Mouse (Mus musculus) layer of hippocampus, postnatal 10 days (tissue): ENCODE results near the gene Hk1. TPM values are rescaled to one million over a fixed set of nuclear protein-coding genes. Genes with fewer than 3 reads are reported as not detected.

Source experiments
- DNase-seq, 2 experiments: peaks; one replicate each; pipeline ENCODE4 v3.0.0; 2021; ENCODE audit warnings: low spot score in 2 of 2
- total RNA-seq, 2 experiments: library from RNA; stranded (reverse); gene quantifications; 2 replicates each; pipeline ENCODE4 v1.2.3; 2021

The Hk1 gene
- total RNA-seq, 2 experiments from 2014 or later: 280 to 294 TPM

DNA sequence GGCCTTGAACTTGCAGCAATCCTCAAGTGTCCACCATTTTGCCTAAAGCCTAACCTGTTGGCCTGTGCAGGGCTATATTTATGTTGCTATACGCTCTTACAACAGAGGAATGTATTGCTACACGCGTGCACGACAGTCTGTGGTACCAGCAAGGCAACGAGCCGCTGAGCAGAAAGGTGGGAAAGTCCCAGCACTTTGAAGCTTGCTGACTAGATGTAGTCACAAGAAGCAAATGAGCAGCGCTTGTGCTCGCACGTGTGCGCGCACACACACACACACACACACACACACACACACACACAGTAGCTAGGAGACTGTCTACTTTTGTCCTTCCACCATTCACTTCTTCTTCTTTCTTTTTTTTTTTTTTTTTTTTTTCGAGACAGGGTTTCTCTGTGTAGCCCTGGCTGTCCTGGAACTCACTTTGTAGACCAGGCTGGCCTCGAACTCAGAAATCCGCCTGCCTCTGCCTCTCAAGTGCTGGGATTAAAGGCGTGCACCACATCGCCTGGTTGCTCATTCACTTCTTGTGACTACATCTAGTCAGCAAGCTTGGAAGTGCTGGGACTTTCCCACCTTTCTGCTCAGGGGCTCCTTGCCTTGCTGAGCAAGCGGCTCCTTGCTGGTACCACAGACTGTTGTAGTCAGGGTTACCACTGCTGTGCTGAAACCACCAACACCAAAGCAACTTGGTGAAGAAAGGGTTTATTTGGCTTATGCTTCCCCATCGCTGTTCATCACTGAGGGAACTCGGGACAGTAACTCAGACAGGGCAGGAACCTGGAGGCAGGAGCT lies 102.0 kb downstream of the Hk1 start:
- no peak for DNase-seq

DNA sequence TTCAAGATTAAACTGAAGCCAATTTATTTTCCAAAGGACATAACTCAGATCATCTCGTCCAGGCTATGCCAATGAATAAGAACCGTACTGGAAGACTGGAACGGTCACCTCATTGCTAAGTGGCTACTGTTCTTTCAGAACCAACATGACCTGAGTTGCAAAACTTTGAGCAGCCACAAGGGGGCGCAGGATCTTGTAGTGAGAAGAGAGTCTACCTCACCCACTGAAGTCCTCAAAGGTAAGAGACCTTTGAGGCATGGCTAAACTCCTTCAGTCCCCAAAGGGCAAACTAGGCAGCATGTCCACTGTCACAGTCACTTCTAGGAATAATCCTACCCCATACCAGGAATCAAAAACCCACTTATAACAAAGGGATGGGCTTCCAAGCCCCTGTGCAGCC lies 104.5 kb downstream of the Hk1 start:
- peak; percentile 86 for DNase-seq

- no peak for DNase-seq
Measured at GRCm38 (mm10) chr10:62269278-62269677, 110.4 kb downstream of the Hk1 start.

DNA sequence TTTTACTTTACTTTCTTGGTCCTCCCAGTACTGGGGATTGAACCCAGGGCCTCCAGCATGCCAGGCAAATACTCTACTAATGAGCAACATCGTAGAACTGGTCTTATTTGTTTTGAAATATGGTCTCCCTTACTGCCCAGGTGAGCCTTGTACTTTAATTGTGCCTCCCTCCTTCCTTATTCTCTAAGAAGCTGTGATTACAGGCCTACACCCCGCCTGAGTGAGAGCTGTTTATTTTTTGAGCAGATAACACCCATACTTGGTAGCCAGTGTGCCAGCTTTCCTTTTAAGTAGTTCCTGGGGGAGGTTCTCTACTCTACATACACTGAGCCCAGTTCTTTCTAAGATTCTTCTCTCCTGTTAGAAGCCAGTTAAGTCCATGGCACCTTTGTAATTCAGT lies 115.4 kb downstream of the Hk1 start:
- DNase-seq: no peak

DNA sequence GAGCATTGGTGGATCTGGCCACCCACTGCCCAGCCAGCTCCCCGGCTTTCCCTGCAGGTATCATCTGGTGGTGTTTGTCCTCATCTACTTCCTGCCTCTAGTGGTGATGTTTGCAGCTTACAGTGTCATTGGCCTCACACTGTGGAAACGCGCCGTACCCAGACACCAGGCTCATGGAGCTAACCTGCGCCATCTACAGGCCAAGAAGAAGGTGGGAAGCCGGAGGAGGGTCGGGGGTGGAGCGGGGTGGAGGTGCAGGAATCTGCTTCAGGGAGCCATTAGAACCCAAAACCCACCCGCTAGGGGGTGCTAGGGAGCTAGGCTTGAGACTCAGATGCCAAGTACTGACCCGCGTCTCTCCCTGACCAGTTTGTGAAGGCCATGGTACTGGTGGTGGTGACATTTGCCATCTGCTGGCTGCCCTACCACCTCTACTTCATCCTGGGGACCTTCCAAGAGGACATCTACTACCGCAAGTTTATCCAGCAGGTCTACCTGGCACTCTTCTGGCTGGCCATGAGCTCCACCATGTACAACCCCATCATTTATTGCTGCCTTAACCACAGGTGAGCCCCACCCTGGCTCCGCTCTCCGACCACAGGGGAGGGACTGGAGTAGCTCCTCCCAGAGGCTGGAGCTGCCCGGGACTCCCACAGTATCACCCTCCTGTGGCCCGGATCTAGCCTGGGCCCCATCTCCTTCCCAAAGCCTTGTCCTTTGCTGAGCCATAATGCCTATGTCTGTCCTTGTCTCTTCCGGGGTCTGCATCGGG lies 118.4 kb downstream of the Hk1 start:
- DNase-seq: peak; percentile 61 to 71

DNA sequence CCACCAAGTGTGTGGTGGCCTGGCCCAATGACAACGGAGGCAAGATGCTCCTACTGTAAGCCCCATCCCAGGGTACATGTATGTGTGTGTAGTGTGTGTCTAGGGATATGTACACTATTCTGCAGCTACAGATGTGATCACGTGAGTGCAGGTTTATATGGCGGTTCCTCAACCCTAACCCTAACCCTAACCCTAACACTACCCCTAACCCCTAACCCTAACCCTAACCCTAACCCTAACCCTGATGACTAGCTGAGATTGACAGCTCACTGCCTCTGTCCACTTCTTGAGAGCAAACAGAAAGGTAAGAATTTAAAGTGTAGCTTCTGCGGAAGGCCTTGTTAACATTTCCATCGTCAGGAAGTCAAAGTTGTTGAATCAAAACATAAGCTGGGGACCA lies 121.4 kb downstream of the Hk1 start:
- no peak for DNase-seq

DNA sequence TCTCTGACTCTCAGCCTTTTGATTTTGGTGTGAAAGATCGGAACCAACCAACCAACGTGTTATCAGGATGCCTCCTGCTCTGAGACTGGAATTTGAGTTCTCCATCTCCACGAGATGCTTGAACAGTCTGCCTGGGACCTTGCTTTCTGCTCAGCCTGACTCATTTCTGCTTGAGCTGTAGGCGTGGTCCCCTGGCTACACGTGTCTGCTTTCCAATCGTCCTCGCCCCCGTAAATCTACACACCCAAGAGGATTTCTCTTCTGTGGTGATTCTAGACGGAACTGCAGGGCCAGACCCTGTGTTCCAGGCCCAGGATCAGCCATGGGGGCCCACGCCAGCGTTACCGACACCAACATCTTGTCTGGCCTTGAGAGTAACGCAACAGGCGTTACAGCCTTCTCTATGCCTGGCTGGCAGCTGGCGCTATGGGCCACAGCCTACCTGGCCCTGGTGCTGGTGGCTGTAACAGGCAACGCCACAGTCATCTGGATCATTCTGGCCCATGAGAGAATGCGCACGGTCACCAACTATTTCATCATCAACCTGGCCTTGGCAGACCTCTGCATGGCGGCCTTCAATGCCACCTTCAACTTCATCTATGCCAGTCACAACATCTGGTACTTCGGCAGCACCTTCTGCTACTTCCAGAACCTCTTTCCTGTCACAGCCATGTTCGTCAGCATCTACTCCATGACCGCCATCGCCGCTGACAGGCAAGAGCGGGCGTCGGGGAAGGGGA lies 127.0 kb downstream of the Hk1 start:
- no peak for DNase-seq

- no peak for DNase-seq
Measured at GRCm38 (mm10) chr10:62252000-62252488, 127.7 kb downstream of the Hk1 start, which contains the start of gene Tacr2. Gene Tacr2, plus strand, starts transcription at chr10:62252438.

DNA sequence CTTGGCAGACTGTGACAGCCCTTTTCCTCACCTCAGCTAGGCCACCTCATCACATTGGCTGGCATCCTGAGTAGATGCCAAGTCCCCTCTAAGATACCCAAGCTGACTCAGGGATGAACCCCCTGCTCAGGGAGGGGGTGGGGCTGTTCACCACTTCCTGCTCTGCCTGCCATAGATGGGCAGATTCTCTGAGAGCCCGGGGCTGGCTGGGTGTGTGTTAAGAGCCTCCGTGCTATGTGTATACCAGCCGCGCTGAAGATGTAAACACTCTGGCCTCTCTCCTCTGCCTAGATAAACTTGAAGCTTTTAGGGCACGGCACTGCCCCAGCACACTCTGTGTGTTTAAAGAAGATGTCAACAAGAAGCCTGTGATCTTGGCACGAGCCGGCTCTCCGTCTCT lies 131.9 kb downstream of the Hk1 start:
- DNase-seq: no peak

- no peak for DNase-seq
Measured at GRCm38 (mm10) chr10:62247156-62247555, 132.6 kb downstream of the Hk1 start.

DNA sequence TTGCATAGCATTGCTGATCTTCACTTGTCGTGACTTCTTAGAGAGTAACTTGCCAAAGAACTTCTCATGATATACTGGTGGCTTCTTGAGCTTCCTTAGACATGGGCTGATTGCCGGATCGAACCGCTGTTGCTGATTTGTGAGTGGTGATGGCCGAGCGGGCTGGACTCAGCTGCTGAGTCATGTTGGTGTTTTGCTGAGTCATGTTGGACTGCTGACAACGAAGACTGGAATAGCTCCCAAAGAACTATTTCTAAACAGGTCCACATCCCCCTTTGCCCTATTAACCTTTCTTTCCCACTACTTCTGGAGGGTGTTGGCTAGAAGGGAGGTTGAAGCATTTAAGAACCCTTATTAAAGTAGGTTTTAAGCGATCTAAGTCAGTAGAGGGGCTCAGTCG lies 135.6 kb downstream of the Hk1 start:
- no peak for DNase-seq

GRCm38 (mm10) chr10:62242896-62243295 lies 136.8 kb downstream of the Hk1 start:
- DNase-seq: peak; percentile 60 to 70

- no peak for DNase-seq
Measured at GRCm38 (mm10) chr10:62242358-62242757, 137.3 kb downstream of the Hk1 start.

DNA sequence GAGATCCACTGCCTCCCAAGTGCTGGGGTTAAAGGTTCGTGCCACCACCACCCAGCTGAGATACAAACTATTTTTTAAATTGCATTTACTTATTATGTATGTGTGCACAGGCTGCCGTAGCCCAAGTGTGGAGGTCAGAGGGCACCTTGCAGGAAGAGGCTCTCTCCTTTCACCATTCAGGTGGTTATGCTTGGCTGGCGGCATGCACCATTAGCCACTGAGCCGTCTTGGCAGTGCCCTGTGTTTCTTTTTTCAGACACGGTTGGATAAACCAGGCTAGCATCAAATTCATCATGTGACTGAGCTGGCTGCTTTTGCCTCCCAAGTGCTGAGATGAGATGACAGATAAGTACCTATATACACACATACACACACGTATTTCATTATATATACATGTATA lies 140.4 kb downstream of the Hk1 start:
- no peak for DNase-seq

- DNase-seq: no peak
Measured at GRCm38 (mm10) chr10:62238688-62239087, 141.0 kb downstream of the Hk1 start.

DNA sequence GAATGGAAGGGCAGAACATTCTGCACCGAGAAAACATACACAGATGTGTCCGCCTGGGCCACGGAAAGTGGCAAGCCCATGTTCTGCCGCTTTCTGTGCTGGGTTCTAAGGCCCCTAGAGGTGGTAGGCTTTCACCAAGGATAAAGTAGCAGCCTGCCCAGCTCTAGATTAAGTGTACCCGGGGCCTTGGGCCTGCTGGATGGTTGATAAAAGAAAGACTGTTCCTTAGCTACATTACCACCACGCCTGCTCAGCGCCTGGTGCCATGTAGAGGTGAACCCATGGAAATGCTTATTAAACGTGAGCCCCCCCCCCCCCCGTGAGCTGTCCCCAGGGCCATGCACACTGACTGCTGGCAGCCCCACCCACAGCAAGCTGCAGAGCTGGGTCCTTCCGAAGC lies 142.5 kb downstream of the Hk1 start:
- no peak for DNase-seq

DNA sequence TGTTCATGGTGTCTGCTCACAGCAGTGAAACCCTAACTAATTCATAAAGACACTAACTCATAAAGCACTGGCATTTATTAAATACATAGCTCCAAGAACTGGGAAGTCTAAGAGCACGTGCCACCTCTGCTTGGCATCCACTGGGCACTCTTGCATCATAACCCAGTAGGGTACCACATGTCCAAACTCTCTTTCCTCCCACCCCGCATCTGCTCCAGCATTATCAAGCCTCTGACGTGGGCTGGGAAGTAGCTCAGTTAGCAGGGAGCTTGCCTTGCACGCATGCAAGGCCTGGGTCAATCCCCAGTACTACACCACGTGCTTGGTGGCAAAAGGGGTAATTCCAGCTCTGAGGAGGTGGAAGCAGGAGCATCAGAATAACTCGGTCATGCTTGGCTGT lies 143.5 kb downstream of the Hk1 start:
- no peak for DNase-seq

- DNase-seq: no peak
Measured at GRCm38 (mm10) chr10:62231811-62232210, 147.9 kb downstream of the Hk1 start.

DNA sequence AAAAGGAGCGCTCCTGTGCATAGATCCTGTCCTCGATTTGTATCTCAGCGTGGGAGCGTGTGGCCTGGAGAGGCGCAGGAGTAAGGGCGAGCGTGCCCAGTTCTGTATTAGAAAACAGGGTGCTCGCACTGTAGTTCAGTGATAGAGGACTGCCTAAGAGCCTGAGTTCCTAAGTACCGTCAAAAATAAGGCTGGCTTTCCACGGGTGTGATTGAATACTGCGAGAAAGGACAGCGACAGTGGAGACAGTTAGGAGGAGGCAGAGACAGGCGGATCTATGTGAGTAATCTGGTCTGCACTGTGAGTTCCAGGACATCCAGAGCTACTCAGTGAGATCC lies 148.3 kb downstream of the Hk1 start:
- DNase-seq: no peak

DNA sequence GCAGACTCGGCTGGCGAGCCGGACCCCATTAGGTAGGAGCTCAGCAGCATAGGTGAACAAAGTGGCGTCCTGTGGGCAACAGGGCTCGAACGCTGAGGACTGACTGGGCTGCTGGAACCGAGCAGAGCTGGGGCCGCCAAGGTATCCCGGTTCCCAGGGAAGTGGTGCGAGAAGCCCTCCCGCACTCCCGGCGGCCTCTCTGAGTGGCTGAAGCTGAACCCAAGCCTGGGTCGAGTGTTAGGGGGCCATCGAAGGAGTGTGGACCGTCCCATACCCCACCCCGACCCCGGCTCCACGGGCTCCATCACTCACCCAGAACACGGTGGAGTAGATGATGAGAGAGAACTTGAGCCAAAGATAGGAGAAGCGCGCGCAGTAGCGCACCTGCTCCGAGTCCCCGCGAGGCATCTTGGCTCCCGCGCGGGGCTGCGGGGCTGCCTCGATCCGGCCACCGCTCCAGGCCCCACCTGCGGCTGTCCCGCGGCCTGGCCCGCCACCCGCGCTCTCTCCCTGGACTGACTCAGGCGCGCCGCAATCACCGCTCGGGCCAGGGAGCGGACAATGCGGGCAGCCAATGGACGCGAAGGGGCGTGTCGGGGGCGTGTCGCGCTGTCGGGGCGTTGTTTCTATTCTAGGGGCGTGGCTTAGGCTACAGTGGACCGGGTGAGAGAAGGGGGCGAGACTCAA lies 148.9 kb downstream of the Hk1 start, which contains the start of gene Tspan15:
TSS of gene Tspan15 (minus strand) at position 544 of the 687 bp plus-strand sequence.
- peak; percentile 84 to 90 for DNase-seq

GRCm38 (mm10) chr10:62228126-62228525 lies 151.6 kb downstream of the Hk1 start:
- peak in 1 of 2 experiments; percentile 36 for DNase-seq
